Mouse (Mus musculus): ENCODE measurements around the gene Gm49383. TPM values are rescaled to one million over a fixed set of nuclear protein-coding genes. Genes with fewer than 3 reads are reported as not detected.

The Gm49383 gene
- polyA plus RNA-seq, 1 experiment from 2014 or later: 28.6 TPM

GRCm38 (mm10) chr12:69214393-69214792 is 17.5 kb upstream of the Gm49383 start:
- Histone ChIP-seq H3K36me3 (peaks cover 35% of the 10 kb centered on the region), H3K27ac (no peak overlapping the region), H3K4me3 (replicated peaks) (no peak overlapping the region), H3K27me3 (replicated peaks) (no peaks in the 10 kb centered on the region), H3K4me2 (replicated peaks) (no peak overlapping the region), H3K9ac (no peak overlapping the region), H3K9me3 (no peaks in the 10 kb centered on the region), H3K4me1 (replicated peaks) (no peaks in the 10 kb centered on the region)
- 94% methylated on average over 7 of the region's 7 CpGs for WGBS
- no peak for ATAC-seq

GRCm38 (mm10) chr12:69213186-69213777 is 16.4 kb upstream of the Gm49383 start:
- Histone ChIP-seq H3K9ac (no peak overlapping the region), H3K4me2 (replicated peaks) (no peak overlapping the region), H3K4me3 (replicated peaks) (no peak overlapping the region), H3K36me3 (peaks cover 30% of the 10 kb centered on the region), H3K27me3 (replicated peaks) (no peaks in the 10 kb centered on the region), H3K4me1 (replicated peaks) (no peaks in the 10 kb centered on the region), H3K9me3 (no peaks in the 10 kb centered on the region), H3K27ac (no peak overlapping the region)
- WGBS: 92% methylated on average over 13 of the region's 13 CpGs
- ATAC-seq: no peak

DNA sequence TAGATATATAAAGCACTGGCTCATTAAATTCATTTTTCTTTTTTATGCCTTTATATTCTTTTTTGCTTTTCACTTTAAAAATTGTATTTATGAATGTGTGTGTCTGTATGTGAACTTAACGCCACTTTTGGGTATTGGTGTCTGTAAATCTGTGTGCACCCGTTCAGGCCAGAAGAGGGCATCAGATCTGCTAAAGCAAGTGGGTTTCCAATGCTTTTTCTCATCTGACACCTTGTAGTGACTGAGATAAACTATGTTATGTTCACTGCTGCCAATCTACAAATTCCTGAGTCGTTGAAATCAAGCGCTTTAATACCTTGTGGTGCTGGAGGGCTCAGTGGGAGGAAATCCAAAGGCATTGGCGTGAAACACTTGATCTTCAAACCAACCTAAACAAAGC is 14.2 kb upstream of the Gm49383 start:
- Histone ChIP-seq H3K27ac (no peak overlapping the region), H3K4me1 (replicated peaks) (no peaks in the 10 kb centered on the region), H3K4me2 (replicated peaks) (no peak overlapping the region), H3K9ac (no peak overlapping the region), H3K36me3 (peaks cover 24% of the 10 kb centered on the region), H3K9me3 (no peaks in the 10 kb centered on the region), H3K27me3 (replicated peaks) (no peaks in the 10 kb centered on the region), H3K4me3 (replicated peaks) (no peak overlapping the region)
- WGBS: 85% methylated on average over 5 of the region's 5 CpGs
- ATAC-seq: no peak

DNA sequence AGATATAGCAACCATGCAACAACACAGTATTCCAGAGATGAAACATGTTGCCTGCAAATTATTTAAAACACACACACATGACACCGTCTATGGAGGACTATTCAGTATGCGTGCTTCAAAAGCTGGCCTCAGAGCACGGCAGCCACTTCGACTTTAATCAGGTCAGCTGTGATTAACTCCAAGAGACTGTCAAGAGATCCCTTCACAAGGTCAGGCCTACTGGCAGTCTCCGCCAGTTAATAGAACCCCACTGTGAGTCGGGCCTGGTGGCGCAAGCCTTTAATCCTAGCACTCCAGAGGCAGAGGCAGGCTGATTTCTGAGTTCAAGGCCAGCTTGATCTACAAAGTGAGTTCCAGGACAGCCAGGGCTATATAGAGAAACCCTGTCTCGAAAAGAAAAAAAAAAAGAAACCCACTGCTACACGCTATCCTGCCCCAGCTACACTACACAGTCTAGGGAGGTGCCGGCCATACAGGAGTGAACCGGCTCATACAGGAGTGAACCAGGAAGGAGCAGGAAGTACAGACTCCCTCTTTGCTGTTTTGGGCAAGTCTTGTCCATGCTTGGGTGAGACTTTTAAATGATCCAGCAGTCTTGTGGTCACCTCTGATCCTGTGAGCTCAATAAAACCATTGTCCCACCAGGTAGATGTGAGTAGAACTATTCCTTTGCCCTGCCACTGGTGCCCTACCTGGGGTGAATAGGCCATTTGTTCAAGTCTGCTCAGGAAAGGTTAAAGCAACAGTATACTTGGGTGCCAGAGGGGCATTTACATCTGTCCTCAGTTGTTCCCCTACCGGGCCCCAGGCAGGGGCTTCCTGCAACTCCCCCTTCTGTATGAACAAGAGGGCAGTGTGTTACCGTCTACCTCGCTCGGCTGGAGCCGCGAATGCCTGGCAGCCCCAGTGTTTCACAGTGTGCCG is 13.4 kb upstream of the Gm49383 start:
- no peak for ATAC-seq
- no peak overlapping the region for H3K9ac ChIP-seq
- H3K9me3 ChIP-seq: no peaks in the 10 kb centered on the region
- H3K27me3 ChIP-seq (replicated peaks): no peaks in the 10 kb centered on the region
- 91% methylated on average over 18 of the region's 18 CpGs for WGBS
- no peak overlapping the region for H3K4me3 ChIP-seq (replicated peaks)
- no peak overlapping the region for H3K27ac ChIP-seq
- H3K36me3 ChIP-seq: peaks cover 21% of the 10 kb centered on the region
- no peaks in the 10 kb centered on the region for H3K4me1 ChIP-seq (replicated peaks)
- no peak overlapping the region for H3K4me2 ChIP-seq (replicated peaks)

- no peak for ATAC-seq
- H3K36me3 ChIP-seq: peaks cover 13% of the 10 kb centered on the region
- 94% methylated on average over 2 of the region's 2 CpGs for WGBS
Observed at GRCm38 (mm10) chr12:69208520-69208919, 11.6 kb upstream of the Gm49383 start.

DNA sequence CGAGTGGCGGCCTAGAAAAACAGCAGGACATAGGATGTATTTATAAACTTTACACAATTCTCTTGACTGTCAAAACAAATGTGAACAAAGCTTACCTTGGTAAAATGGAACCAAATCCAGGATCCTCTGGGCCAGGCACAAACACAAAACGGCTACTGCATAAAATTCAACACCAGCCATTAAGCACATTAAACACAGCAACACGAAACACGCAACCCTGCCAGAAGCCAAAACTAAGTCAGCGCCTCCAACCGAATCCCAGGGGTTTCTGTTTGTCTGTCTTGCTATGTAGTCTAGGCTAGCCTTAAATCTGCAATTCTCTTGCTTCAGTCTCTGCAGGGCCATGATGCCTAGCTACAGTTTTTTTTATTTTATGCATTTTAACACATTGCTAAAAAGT is 11.0 kb upstream of the Gm49383 start:
- Histone ChIP-seq H3K27ac (no peak overlapping the region), H3K27me3 (replicated peaks) (no peaks in the 10 kb centered on the region), H3K4me1 (replicated peaks) (no peaks in the 10 kb centered on the region), H3K9me3 (no peaks in the 10 kb centered on the region), H3K4me3 (replicated peaks) (no peak overlapping the region), H3K9ac (no peak overlapping the region), H3K4me2 (replicated peaks) (no peak overlapping the region), H3K36me3 (peaks cover 10% of the 10 kb centered on the region)
- no peak for ATAC-seq
- 92% methylated on average over 7 of the region's 7 CpGs for WGBS

More at GRCm38 (mm10) chr12:69208520-69208919, 11.6 kb upstream of the Gm49383 start:
- no peaks in the 10 kb centered on the region for H3K9me3 ChIP-seq
- H3K27me3 ChIP-seq (replicated peaks): no peaks in the 10 kb centered on the region
- H3K4me2 ChIP-seq (replicated peaks): no peak overlapping the region
- no peak overlapping the region for H3K9ac ChIP-seq
- H3K4me1 ChIP-seq (replicated peaks): no peaks in the 10 kb centered on the region
- no peak overlapping the region for H3K4me3 ChIP-seq (replicated peaks)
- no peak overlapping the region for H3K27ac ChIP-seq

- no peak overlapping the region for H3K4me3 ChIP-seq (replicated peaks)
- no peaks in the 10 kb centered on the region for H3K4me1 ChIP-seq (replicated peaks)
- no peaks in the 10 kb centered on the region for H3K9me3 ChIP-seq
- no peak overlapping the region for H3K9ac ChIP-seq
- 95% methylated on average over 8 of the region's 8 CpGs for WGBS
- no peak overlapping the region for H3K4me2 ChIP-seq (replicated peaks)
- H3K27me3 ChIP-seq (replicated peaks): no peaks in the 10 kb centered on the region
- ATAC-seq: no peak
- no peak overlapping the region for H3K27ac ChIP-seq
- H3K36me3 ChIP-seq: peaks cover 8% of the 10 kb centered on the region
Observed at GRCm38 (mm10) chr12:69207396-69207795, 10.5 kb upstream of the Gm49383 start.

DNA sequence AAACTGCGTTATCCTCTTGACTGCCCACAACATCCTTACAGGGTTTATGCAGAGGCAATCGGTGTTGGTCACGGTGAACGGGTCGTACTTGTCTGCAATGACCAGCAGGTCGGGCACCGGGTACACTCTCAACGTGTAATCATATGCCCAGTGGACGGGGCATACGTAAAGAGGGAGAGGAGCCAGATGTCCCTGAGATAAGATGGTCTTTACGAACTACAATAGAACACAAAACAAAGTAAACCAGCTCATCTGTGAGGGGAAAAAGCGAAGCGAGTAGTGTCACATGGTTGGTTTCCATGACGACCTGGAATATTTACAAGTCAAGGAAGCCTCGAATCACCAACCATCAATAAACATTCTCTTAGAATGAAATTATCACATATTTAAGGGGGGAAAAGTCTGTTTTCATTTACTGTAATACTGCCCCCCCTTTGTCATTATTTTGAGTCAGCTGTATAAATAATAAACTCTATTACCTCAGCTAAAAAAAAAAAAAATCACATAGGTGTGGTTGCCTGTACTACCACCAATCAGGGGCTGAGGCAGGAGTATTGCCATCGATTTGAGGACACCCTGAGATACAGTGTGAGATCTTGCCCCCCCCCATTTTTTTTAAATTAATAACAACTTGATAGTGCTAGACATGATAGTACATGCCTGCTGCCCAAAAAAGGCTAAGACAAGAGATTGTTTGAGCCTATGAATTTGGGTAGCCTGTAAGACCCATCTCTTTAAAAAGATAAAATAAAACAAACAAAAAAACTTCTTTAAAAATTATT is 7.3 kb upstream of the Gm49383 start, which contains the start of gene Gm49384:
Gene Gm49384 (minus strand): TSS at position 216 of the 782 bp plus-strand sequence.
- 81% methylated on average over 16 of the region's 16 CpGs for WGBS
- Histone ChIP-seq H3K9ac (no peak within 1 kb of the TSS), H3K27me3 (replicated peaks) (no peaks in the 10 kb centered on the region), H3K36me3 (0 out of 2 replicates have a peak, but pooled peaks cover 3% of the 10 kb centered on the region), H3K27ac (no peak within 1 kb of the TSS), H3K9me3 (no peaks in the 10 kb centered on the region), H3K4me3 (replicated peaks) (no peak within 1 kb of the TSS), H3K4me2 (replicated peaks) (no peak within 1 kb of the TSS), H3K4me1 (replicated peaks) (peaks cover 1% of the 10 kb centered on the region; the same call in 1 of the 2 replicates)
- no peak for ATAC-seq

GRCm38 (mm10) chr12:69198985-69199384 is 2.1 kb upstream of the Gm49383 start:
- peaks cover 13% of the 10 kb centered on the region; the same call in 1 of the 2 replicates for H3K4me1 ChIP-seq (replicated peaks)
- no peaks in the 10 kb centered on the region for H3K27me3 ChIP-seq (replicated peaks)
- H3K4me2 ChIP-seq (replicated peaks): peak overlapping the region; percentile 93
- ATAC-seq: peak; percentile 26
- H3K27ac ChIP-seq: no peak overlapping the region
- no peaks in the 10 kb centered on the region for H3K36me3 ChIP-seq
- H3K9ac ChIP-seq: no peak overlapping the region
- no peak overlapping the region for H3K4me3 ChIP-seq (replicated peaks)
- no peaks in the 10 kb centered on the region for H3K9me3 ChIP-seq

DNA sequence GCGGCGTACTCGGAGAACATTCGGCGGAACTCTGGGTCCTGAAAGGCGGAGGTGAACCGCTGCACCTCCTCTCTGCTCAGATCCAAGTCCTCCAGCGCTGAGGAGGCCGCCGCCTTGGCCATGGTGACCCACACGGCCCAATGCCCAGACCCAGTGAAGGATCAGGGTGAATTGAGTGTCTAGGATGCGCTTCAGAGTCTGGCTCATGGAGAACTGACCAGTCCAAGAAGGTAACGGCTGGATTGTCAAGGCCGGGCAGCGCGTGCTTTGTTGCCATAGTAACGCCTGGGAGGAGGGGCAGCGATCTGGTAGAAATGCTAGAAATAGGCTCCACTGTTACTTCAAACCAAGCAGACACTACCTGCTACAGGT is 1.2 kb upstream of the Gm49383 start, which contains the start of gene Dnaaf2:
Gene Dnaaf2 (minus strand): TSS at position 266 of the 372 bp plus-strand sequence.
- Histone ChIP-seq H3K4me2 (replicated peaks) (peak within 1 kb of the TSS; percentile 93), H3K27ac (peak within 1 kb of the TSS; percentile 92), H3K9me3 (no peaks in the 10 kb centered on the region), H3K36me3 (no peaks in the 10 kb centered on the region), H3K4me3 (replicated peaks) (peak within 1 kb of the TSS; percentile 69), H3K9ac (peak within 1 kb of the TSS; percentile 70), H3K27me3 (replicated peaks) (no peaks in the 10 kb centered on the region), H3K4me1 (replicated peaks) (peaks cover 13% of the 10 kb centered on the region; the same call in 1 of the 2 replicates)
- under 1% methylated on average over 18 of the region's 18 CpGs for WGBS
- no peak; the same call in 1 of the 2 replicates for ATAC-seq

- Histone ChIP-seq H3K4me1 (replicated peaks) (peaks cover 13% of the 10 kb centered on the region; the same call in 1 of the 2 replicates), H3K27ac (peak overlapping the region; percentile 92), H3K9me3 (no peaks in the 10 kb centered on the region), H3K4me3 (replicated peaks) (peak overlapping the region; percentile 69), H3K36me3 (no peaks in the 10 kb centered on the region), H3K4me2 (replicated peaks) (peak overlapping the region; percentile 93), H3K9ac (peak overlapping the region; percentile 70), H3K27me3 (replicated peaks) (no peaks in the 10 kb centered on the region)
- ATAC-seq: peak; percentile 82
- under 1% methylated on average over 94 of the region's 94 CpGs for WGBS
Observed at GRCm38 (mm10) chr12:69197378-69198163, 667 bp upstream of the Gm49383 start.
